Mouse (Mus musculus) midbrain, embryonic 12.5 days (tissue): ENCODE results near the gene Rgcc. TPM values are rescaled to one million over a fixed set of nuclear protein-coding genes. Genes with fewer than 3 reads are reported as not detected.

Source experiments
- ATAC-seq: fragments of 200-750 bp; cut with Nextera tagmentation; 2 replicates; pipeline ENCODE4 v1.8.0; 2017; ENCODE audit warnings: low read depth, moderate TSS enrichment, moderate library complexity; ENCODE audit not compliant: low FRiP score
- H3K27ac ChIP-seq: fragments of 300-500 bp; sonication (generic); replicated peaks from 2 replicates; pipeline ENCODE4 v1.5.1; 2016; ENCODE audit warnings: mild to moderate bottlenecking
- H3K27me3 ChIP-seq: fragments of 300-500 bp; sonication (generic); 2 replicates; pipeline ENCODE4 v1.6.1; 2016; ENCODE audit warnings: mild to moderate bottlenecking
- H3K36me3 ChIP-seq: fragments of 300-500 bp; sonication (generic); 2 replicates; pipeline ENCODE4 v1.6.1; 2016
- H3K4me1 ChIP-seq: fragments of 300-500 bp; sonication (generic); 2 replicates; pipeline ENCODE4 v1.6.1; 2016
- H3K4me2 ChIP-seq: fragments of 300-500 bp; sonication (generic); replicated peaks from 2 replicates; pipeline ENCODE4 v1.6.1; 2016; ENCODE audit warnings: mild to moderate bottlenecking, moderate library complexity
- H3K4me3 ChIP-seq: fragments of 300-500 bp; sonication (generic); 2 replicates; pipeline ENCODE4 v1.5.1; 2016; ENCODE audit warnings: mild to moderate bottlenecking
- H3K9ac ChIP-seq: fragments of 300-500 bp; sonication (generic); replicated peaks from 2 replicates; pipeline ENCODE4 v1.6.1; 2016; ENCODE audit warnings: mild to moderate bottlenecking, moderate library complexity
- H3K9me3 ChIP-seq: fragments of 300-500 bp; sonication (generic); 2 replicates; pipeline ENCODE4 v1.6.1; 2016; ENCODE audit warnings: mild to moderate bottlenecking
- WGBS: fragments of 180-500 bp; shearing (Covaris S2); methylation state at CpG from one replicate; pipeline ENCODE4 v1.1.7; 2016; 5-methylcytosine and 5-hydroxymethylcytosine counted together
- polyA plus RNA-seq: library from polyadenylated mRNA; unstranded; fragments of >200 nt; fragmentation: Nextera tagmentation; extraction: Ambion mirVana; gene quantifications from 2 replicates; pipeline ENCODE4 v1.2.1, GENCODE M21; 2016

Gene Rgcc
- polyA plus RNA-seq, 1 experiment from 2014 or later, result 17.2 TPM

DNA sequence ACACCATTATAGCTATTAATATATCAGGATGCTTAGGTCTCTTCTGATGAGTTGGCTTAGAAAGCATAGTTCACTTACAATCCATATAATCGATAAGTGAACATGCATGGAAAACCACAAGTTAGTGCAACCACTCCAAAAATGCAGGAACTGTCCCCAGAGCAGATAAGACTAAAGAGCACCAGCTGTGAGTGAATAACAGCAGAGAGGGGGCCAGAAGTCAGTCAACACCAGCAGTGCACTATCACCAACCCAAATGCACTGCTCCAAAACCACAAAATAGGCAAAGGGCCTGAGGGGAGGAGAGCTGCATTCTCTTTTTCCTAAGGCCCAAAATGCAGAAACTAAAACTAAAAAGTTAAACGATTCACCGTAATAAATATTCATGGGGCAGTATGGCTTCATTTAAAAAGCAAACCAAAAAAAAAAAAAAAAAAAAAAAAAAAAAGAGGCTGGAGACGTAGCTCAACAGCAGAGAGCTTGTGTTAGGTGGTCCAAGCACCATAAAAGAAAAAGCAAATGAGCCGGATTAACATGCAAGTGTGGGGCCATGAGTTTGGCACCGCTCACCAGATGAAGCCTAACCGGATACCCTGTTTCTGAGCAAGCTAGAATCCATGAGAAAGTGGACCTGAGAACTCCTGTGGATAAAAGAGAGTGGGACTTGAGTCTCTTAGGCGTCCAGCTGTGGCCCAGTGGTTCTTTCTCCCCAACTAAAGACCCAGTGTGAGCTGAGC is 12.2 kb upstream of the Rgcc start:
- H3K27ac ChIP-seq, result no peak overlapping the region

DNA sequence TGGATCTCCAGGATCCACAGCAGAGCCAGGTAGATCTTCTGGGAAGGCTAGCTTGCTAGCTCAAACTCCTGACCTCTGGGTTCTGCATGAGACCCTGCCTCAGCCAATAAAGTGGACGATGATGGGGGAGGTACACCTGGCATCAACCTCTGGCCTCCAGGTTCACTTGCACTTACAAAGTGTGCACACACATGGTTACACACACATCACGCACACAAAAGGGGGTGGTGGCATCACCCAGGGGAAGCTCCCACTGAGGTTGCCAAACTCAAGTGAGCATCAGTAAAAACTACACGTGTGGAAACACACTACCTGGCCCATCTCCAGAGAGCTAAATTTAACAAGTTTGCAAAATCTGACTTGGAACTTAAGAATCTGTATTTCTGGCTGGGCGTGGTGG is 11.3 kb upstream of the Rgcc start:
- H3K9ac ChIP-seq, result no peak overlapping the region
- no peak for ATAC-seq
- no peak overlapping the region for H3K4me3 ChIP-seq
- no peak overlapping the region for H3K27ac ChIP-seq
- H3K36me3 ChIP-seq, result no peaks in the 10 kb centered on the region
- H3K27me3 ChIP-seq, result peaks cover 3% of the 10 kb centered on the region; the same call in 1 of the 2 replicates
- H3K4me2 ChIP-seq, result no peak overlapping the region
- H3K4me1 ChIP-seq, result peaks cover 15% of the 10 kb centered on the region; the same call in 1 of the 2 replicates
- 90% methylated on average over 4 of the region's 4 CpGs for WGBS
- no peaks in the 10 kb centered on the region for H3K9me3 ChIP-seq

More for the DNA sequence above, 12.2 kb upstream of the Rgcc start:
- WGBS, result 71% methylated on average over 8 of the region's 8 CpGs
- Histone ChIP-seq H3K4me3 (no peak overlapping the region), H3K4me2 (no peak overlapping the region), H3K4me1 (peaks cover 7% of the 10 kb centered on the region; the same call in 1 of the 2 replicates), H3K36me3 (no peaks in the 10 kb centered on the region), H3K9me3 (no peaks in the 10 kb centered on the region), H3K27me3 (peaks cover 3% of the 10 kb centered on the region; the same call in 1 of the 2 replicates), H3K9ac (no peak overlapping the region)
- ATAC-seq, result no peak

DNA sequence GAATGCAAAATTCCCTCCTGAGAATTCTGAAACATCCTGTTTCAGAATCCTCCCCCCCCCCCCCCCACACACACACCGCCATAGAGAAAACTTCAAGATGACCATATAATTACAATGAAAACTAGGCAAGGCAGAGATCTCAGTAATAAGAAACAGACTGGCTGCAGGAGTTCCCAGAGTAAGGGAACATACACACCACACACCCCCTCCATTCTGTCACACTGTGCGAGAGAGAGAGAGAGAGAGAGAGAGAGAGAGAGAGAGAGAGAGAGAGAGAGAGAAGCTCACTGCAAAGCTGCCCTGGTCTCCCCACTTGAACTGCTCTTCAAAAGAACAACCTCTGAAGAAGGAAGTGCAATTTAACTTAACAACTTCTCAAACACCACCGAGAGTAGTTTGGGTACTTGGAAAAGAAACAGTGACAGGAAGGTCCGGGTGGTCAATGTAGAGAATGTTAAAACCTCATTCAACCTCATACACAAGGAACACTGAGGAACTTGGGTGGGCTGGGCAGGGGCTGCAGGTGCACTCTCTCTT is 10.5 kb upstream of the Rgcc start:
- H3K9ac ChIP-seq, result no peak overlapping the region
- no peak overlapping the region for H3K27ac ChIP-seq
- no peaks in the 10 kb centered on the region for H3K9me3 ChIP-seq
- H3K4me3 ChIP-seq, result no peak overlapping the region
- no peaks in the 10 kb centered on the region for H3K36me3 ChIP-seq
- ATAC-seq, result no peak
- peaks cover 15% of the 10 kb centered on the region; the same call in 1 of the 2 replicates for H3K4me1 ChIP-seq
- no peak overlapping the region for H3K4me2 ChIP-seq
- 58% methylated on average over 3 of the region's 4 CpGs for WGBS
- H3K27me3 ChIP-seq, result peaks cover 7% of the 10 kb centered on the region

DNA sequence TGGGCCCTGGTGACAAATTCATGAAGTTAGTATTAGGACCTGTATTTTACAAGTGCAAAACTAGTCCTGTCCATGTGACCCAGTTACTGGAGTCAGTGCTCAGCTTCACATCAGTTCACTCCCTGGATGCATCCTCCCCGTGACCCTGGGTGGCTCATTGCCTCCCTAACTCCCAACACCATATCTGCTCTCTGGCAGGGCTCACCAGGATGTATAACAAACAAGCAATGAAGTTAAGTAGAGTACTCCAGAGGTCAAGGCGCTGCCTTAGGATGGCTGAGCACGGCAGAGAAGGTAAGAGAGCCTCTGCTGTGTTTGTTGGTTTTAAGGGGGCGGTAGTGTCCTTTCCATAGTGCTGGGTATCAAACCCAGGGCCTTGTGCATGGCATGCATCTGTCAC is 7.7 kb upstream of the Rgcc start:
- Histone ChIP-seq H3K9ac (no peak overlapping the region), H3K27me3 (peaks cover 14% of the 10 kb centered on the region), H3K36me3 (no peaks in the 10 kb centered on the region), H3K9me3 (no peaks in the 10 kb centered on the region), H3K4me3 (no peak overlapping the region), H3K4me2 (no peak overlapping the region), H3K27ac (no peak overlapping the region), H3K4me1 (peaks cover 14% of the 10 kb centered on the region; the same call in 1 of the 2 replicates)
- no peak for ATAC-seq
- WGBS, result 48% methylated on average over 4 of the region's 4 CpGs

DNA sequence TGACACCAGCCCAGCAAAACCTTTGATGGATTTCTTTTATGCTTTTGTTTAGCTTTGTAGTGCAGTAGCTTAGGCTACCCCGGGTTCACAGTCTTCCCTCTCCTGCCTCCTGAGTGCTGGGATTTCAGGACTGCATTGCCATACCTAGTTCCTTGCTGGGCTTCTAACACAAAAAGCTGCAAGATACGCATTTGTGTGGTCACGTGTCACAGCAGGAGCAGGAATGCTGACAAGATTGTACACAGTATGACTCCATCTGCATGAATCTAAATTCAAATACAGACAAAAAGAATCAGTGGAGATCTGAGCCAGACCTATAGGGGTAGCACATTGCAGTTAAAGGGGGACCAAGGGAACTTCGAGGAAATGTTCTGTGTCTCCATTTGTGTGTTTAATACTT is 6.9 kb upstream of the Rgcc start:
- Histone ChIP-seq H3K36me3 (no peaks in the 10 kb centered on the region), H3K27me3 (peaks cover 20% of the 10 kb centered on the region), H3K27ac (no peak overlapping the region), H3K9ac (no peak overlapping the region), H3K4me3 (no peak overlapping the region), H3K4me2 (no peak overlapping the region), H3K9me3 (no peaks in the 10 kb centered on the region), H3K4me1 (peaks cover 12% of the 10 kb centered on the region; the same call in 1 of the 2 replicates)
- 12% methylated on average over 4 of the region's 4 CpGs for WGBS
- ATAC-seq, result 0 out of 2 replicates have a peak, but pooled peaks have one; percentile 23

DNA sequence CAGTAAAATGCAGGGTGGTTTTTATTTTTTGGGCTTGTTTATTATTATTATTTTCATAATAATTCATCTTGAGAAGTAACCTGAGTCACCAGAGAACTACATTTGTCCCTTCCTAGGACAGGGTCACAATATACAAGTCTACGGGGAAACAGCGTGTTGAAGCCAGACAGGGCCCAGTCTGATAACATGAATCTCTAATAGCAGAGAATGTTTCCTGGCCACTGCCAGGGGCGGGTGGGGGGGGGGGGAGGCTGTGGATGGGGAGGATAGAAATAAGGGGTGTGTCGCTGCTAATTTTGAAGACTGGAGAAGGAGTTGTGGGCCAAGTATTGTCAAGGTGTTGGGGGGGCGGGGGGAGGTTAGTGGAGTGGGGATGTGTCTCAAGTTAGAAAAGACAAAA is 6.5 kb upstream of the Rgcc start:
- H3K27me3 ChIP-seq, result peaks cover 25% of the 10 kb centered on the region
- no peak overlapping the region for H3K27ac ChIP-seq
- no peak overlapping the region for H3K4me2 ChIP-seq
- H3K4me3 ChIP-seq, result no peak overlapping the region
- no peaks in the 10 kb centered on the region for H3K9me3 ChIP-seq
- H3K36me3 ChIP-seq, result no peaks in the 10 kb centered on the region
- H3K4me1 ChIP-seq, result peaks cover 12% of the 10 kb centered on the region; the same call in 1 of the 2 replicates
- ATAC-seq, result 0 out of 2 replicates have a peak, but pooled peaks have one; percentile 12
- H3K9ac ChIP-seq, result no peak overlapping the region
- 55% methylated on average over 5 of the region's 5 CpGs for WGBS

DNA sequence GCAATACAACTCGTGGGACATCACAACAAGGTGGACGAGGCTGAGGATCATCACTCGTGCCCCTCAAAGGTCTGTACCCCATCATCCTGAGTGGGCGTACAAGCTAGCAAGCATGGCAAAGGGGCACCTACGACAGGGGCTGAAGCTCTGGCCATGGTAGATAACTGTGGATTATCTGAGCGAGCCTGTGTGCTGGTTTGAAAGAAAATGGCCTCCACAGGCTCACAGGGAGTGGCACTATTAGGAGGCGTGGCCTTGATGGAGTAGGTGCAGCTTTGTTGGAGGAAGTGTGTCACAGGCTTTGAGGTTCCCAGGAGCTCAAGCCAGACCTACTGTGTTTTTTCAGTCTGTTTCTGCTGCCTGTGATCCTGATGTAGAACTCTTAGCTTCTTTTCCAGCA is 5.7 kb upstream of the Rgcc start:
- H3K36me3 ChIP-seq, result no peaks in the 10 kb centered on the region
- H3K4me1 ChIP-seq, result peaks cover 12% of the 10 kb centered on the region; the same call in 1 of the 2 replicates
- H3K9ac ChIP-seq, result no peak overlapping the region
- no peaks in the 10 kb centered on the region for H3K9me3 ChIP-seq
- no peak overlapping the region for H3K4me2 ChIP-seq
- H3K27me3 ChIP-seq, result peaks cover 32% of the 10 kb centered on the region
- WGBS, result 90% methylated on average over 7 of the region's 7 CpGs
- no peak for ATAC-seq
- no peak overlapping the region for H3K4me3 ChIP-seq
- no peak overlapping the region for H3K27ac ChIP-seq

DNA sequence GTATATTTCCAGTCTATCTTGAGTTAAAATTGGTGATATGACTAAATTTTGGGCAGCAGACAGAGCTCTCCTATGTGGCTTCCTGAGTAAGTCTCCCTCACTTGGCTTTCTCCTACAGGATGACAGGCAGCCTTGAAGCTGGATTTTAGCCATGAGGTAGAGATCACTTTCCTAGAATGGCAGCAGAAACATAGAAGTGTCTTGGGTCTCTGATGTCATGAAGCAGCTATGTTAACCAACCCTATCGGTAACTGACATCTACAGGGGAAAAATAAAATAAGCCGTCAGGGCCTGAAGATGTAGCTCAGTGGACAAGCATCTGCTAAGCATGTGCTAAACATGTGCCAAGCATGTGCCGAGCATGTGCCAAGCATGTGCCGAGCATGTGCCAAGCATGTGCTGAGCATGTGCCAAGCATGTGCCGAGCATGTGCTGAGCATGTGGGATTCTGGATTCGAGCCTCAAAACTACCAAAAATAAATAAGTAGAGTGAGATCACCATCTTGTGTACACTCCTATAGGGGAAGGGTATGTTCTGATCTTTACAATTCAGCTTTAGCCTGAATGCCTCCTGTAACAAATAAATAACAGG is 3.5 kb upstream of the Rgcc start:
- no peaks in the 10 kb centered on the region for H3K36me3 ChIP-seq
- no peak for ATAC-seq
- peaks cover 51% of the 10 kb centered on the region for H3K27me3 ChIP-seq
- H3K4me1 ChIP-seq, result peaks cover 23% of the 10 kb centered on the region
- H3K4me2 ChIP-seq, result no peak overlapping the region
- H3K9me3 ChIP-seq, result no peaks in the 10 kb centered on the region
- no peak overlapping the region for H3K4me3 ChIP-seq
- H3K27ac ChIP-seq, result no peak overlapping the region
- H3K9ac ChIP-seq, result no peak overlapping the region
- WGBS, result 94% methylated on average over 6 of the region's 6 CpGs

DNA sequence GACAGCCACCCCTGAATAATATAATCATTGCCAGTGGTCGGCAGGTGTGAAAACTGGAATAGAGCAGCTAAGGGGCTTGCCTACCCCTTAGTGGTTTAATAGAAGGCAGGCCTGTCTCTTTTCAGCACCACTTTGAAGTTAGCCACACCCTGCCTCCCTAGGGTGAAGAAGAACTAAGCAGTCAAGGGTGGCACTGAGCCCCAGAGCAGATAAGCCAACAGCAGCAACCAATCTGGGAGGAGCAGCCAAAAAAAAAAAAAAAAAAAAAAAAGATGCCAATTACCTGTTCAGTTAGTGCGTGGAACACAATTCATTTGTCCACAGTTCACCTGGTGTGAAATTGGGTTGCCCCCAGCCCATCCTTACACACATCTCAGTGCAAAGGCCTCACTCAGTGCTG is 1.7 kb upstream of the Rgcc start:
- no peak overlapping the region for H3K27ac ChIP-seq
- H3K9ac ChIP-seq, result no peak overlapping the region
- no peaks in the 10 kb centered on the region for H3K36me3 ChIP-seq
- H3K27me3 ChIP-seq, result peaks cover 66% of the 10 kb centered on the region
- H3K4me1 ChIP-seq, result peaks cover 15% of the 10 kb centered on the region
- WGBS, result 90% methylated on average over 2 of the region's 2 CpGs
- ATAC-seq, result no peak
- H3K4me3 ChIP-seq, result no peak overlapping the region
- H3K4me2 ChIP-seq, result no peak overlapping the region
- H3K9me3 ChIP-seq, result no peaks in the 10 kb centered on the region

DNA sequence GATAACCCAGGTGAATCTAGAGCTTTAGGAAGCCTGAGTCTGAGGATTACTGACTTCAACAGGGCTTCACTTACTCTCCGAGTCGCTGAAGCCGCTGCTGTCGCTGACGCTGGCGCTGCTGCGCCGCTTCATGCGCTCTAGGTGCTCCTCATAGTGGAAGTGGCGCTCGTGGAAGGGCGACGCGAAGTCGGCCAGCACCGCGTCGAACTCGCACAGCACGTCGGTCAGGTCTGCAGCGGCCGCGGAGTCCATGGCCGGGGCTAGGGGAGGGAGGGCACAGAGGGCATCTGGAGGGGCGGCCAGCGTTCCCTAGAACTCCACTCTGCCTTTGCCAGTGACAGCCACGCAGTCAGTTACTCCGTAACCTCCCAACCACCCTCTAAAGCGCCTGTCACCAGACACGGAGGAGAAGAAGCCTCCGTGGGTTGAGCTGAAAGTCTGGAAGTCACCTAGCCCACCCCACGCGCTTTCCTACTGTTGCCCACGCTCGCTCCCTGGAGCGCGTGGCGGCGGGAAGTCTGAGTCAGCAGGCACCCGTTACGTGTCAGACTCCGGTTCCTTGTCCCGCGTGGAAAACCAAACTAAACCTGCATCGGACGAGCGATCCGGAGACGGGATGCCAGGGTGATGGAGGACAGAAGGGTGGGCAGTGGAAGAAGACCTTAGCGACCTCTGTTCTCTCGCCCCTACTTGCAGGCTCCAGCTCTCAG is 649 bp downstream of the Rgcc start:
- Histone ChIP-seq H3K4me2 (peak overlapping the region; percentile 98), H3K4me3 (peak overlapping the region; percentile 55), H3K36me3 (no peaks in the 10 kb centered on the region), H3K4me1 (peaks cover 24% of the 10 kb centered on the region), H3K27ac (no peak overlapping the region), H3K9ac (peak overlapping the region; percentile 58), H3K9me3 (no peaks in the 10 kb centered on the region), H3K27me3 (peaks cover 65% of the 10 kb centered on the region)
- ATAC-seq, result peak; percentile 24
- 2% methylated on average over 52 of the region's 52 CpGs for WGBS

DNA sequence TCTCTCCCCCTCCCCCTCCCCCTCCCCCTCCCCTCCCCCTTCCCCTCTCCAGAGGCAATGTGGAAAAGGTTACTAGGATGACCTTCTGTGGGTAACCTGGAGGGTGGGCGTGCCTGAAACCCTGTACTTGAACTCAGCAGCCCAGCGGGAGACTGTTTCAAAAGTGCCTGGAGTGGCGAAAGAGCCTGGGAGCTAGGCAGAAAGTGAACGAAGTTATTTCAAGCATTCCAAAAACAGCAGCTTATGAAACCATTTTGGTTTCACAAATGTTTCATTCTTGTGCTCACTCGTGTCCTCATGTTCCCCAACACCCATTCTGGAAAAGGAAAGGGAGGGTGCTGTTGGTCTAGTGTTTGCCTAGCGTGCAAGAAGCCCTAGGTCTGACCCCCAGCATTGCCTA is 1.6 kb downstream of the Rgcc start:
- Histone ChIP-seq H3K27ac (no peak overlapping the region), H3K9ac (no peak overlapping the region), H3K36me3 (no peaks in the 10 kb centered on the region), H3K4me3 (peak overlapping the region; percentile 55; the same call in 1 of the 2 replicates), H3K27me3 (peaks cover 58% of the 10 kb centered on the region), H3K4me1 (peaks cover 27% of the 10 kb centered on the region), H3K4me2 (peak overlapping the region; percentile 98), H3K9me3 (no peaks in the 10 kb centered on the region)
- WGBS, result 33% methylated on average over 5 of the region's 6 CpGs
- no peak for ATAC-seq

DNA sequence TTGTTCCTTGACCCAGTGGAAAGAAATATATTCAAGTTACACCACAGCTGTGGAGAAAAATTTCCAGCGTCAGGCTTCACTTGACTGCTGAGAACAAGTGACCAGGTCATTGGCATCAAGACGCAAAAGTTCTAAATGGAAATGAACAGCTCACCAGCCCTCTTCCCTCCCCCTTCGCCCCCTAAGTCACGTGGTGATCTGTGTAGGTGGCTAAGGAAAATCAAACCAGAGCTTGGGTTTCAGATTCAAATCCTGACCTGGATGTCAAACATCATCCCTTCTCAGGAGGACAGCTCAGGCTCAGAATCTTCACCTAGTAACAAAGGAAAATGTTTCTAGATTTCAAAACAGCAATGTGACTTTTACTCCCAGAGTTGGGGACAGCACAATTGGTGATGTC is 2.2 kb downstream of the Rgcc start:
- Histone ChIP-seq H3K9ac (no peak overlapping the region), H3K36me3 (no peaks in the 10 kb centered on the region), H3K4me3 (no peak overlapping the region), H3K27ac (no peak overlapping the region), H3K27me3 (peaks cover 58% of the 10 kb centered on the region), H3K4me2 (no peak overlapping the region), H3K9me3 (no peaks in the 10 kb centered on the region), H3K4me1 (peaks cover 27% of the 10 kb centered on the region)
- no peak for ATAC-seq
- WGBS, result 52% methylated on average over 4 of the region's 4 CpGs
